Mouse (Mus musculus) lung, postnatal 0 days (tissue): ENCODE data around the gene Fam204a. TPM values are rescaled to one million over a fixed set of nuclear protein-coding genes. Genes with fewer than 3 reads are reported as not detected.
A peak's percentile ranks its signal among the peaks of the same experiment; 100 is the strongest.

ENCODE experiments used
- ATAC-seq: fragments of 200-750 bp; cut with Nextera tagmentation; 2 replicates; pipeline ENCODE4 v1.8.0; 2017; ENCODE audit warnings: moderate library complexity
- DNase-seq: peaks from one replicate; pipeline ENCODE4 v3.0.0-alpha.2; 2016; ENCODE audit warnings: low spot score
- H3K27ac ChIP-seq: fragments of 300-500 bp; sonication (generic); 2 replicates; pipeline ENCODE4 v1.5.1; 2014; ENCODE audit warnings: antibody characterized with exemption, mild to moderate bottlenecking, low read length, mixed read lengths
- H3K27me3 ChIP-seq: fragments of 300-500 bp; sonication (generic); replicated peaks from 2 replicates; pipeline ENCODE4 v1.6.1; 2014; ENCODE audit warnings: low read length, mixed read lengths; ENCODE audit not compliant: insufficient read depth
- H3K36me3 ChIP-seq: fragments of 300-500 bp; sonication (generic); 2 replicates; pipeline ENCODE4 v1.6.1; 2014; ENCODE audit warnings: low read length, mixed read lengths; ENCODE audit not compliant: insufficient read depth
- H3K4me1 ChIP-seq: fragments of 300-500 bp; sonication (generic); 2 replicates; pipeline ENCODE4 v1.6.1; 2014; ENCODE audit warnings: antibody characterized with exemption, low read depth, low read length, mixed read lengths; ENCODE audit not compliant: insufficient read depth
- H3K4me2 ChIP-seq: fragments of 300-500 bp; sonication (generic); replicated peaks from 2 replicates; pipeline ENCODE4 v1.6.1; 2014; ENCODE audit warnings: low read depth, mild to moderate bottlenecking, low read length, moderate library complexity, mixed read lengths
- H3K4me3 ChIP-seq: fragments of 300-500 bp; sonication (generic); 2 replicates; pipeline ENCODE4 v1.5.1; 2014; ENCODE audit warnings: low read depth, low read length
- H3K9ac ChIP-seq: fragments of 300-500 bp; sonication (generic); replicated peaks from 2 replicates; pipeline ENCODE4 v1.6.1; 2014; ENCODE audit warnings: low read depth, mild to moderate bottlenecking
- H3K9me3 ChIP-seq: fragments of 300-500 bp; sonication (generic); 2 replicates; pipeline ENCODE4 v1.6.1; 2016; ENCODE audit warnings: low read length, mixed read lengths
- CTCF ChIP-seq: IDR thresholded peaks from 2 replicates; pipeline ENCODE4 v1.5.1; 2016; ENCODE audit warnings: antibody characterized with exemption, mild to moderate bottlenecking
- EP300 ChIP-seq: IDR thresholded peaks from 2 replicates; pipeline ENCODE4 v1.6.1; 2016; ENCODE audit warnings: antibody characterized with exemption, mild to moderate bottlenecking, control low read depth
- WGBS: fragments of 180-500 bp; shearing (Covaris S2); extraction: QIAGEN DNeasy Blood & Tissue Kit; methylation state at CpG from one replicate; pipeline ENCODE4 v1.1.7; 2014; 5-methylcytosine and 5-hydroxymethylcytosine counted together
- polyA plus RNA-seq: library from polyadenylated mRNA; unstranded; fragments of >200 nt; fragmentation: Nextera tagmentation; extraction: Ambion mirVana; gene quantifications from 2 replicates; pipeline ENCODE4 v1.2.1, GENCODE M21; 2015

Fam204a gene
- polyA plus RNA-seq, 1 experiment from 2014 or later = 54.2 TPM

- ATAC-seq (no peak), DNase-seq (no peak)
- Histone ChIP-seq H3K27ac (no peak overlapping the region), H3K9me3 (no peaks in the 10 kb centered on the region), H3K4me2 (no peak overlapping the region), H3K27me3 (no peaks in the 10 kb centered on the region), H3K9ac (no peak overlapping the region), H3K36me3 (no peaks in the 10 kb centered on the region), H3K4me1 (no peaks in the 10 kb centered on the region), H3K4me3 (no peak overlapping the region)
- TF ChIP-seq EP300 (no peak), CTCF (no peak)
- whole genome bisulfite sequencing = 89% methylated on average over 1 of the region's 1 CpGs
These were observed 44.3 kb downstream of the Fam204a start for GRCm38 (mm10) chr19:60182171-60182570.

- ATAC-seq (no peak), DNase-seq (no peak)
- TF ChIP-seq CTCF (no peak), EP300 (no peak)
- Histone ChIP-seq H3K9me3 (no peaks in the 10 kb centered on the region), H3K4me1 (no peaks in the 10 kb centered on the region), H3K9ac (no peak overlapping the region), H3K27me3 (no peaks in the 10 kb centered on the region), H3K4me2 (no peak overlapping the region), H3K4me3 (no peak overlapping the region), H3K36me3 (no peaks in the 10 kb centered on the region), H3K27ac (no peak overlapping the region)
- 75% methylated on average over 8 of the region's 8 CpGs for WGBS
These were observed 47.5 kb downstream of the Fam204a start for GRCm38 (mm10) chr19:60178771-60179563.

DNA sequence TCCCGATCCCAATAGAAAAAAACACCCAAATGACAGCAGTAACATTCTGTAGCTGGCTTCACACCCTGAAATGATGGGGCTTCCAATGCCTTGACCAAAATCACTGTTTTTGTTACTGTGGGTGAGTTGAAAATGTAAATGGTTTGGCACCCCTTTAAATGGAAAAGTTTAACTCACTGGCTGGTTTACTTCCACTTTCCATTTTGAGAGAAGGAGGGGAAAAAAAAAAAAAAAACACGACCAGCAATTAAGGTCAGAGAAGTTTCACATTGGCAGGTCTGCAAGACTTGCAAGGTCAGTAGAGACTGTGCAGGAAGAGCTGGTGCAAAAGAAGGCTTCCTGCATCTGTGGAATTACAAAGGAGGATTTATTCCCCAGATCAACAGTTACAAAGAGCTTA lies 61.1 kb downstream of the Fam204a start:
- Histone ChIP-seq H3K27me3 (no peaks in the 10 kb centered on the region), H3K4me3 (no peak overlapping the region), H3K36me3 (no peaks in the 10 kb centered on the region), H3K9me3 (no peaks in the 10 kb centered on the region), H3K4me2 (no peak overlapping the region), H3K9ac (no peak overlapping the region), H3K27ac (no peak overlapping the region), H3K4me1 (no peaks in the 10 kb centered on the region)
- TF ChIP-seq CTCF (no peak), EP300 (no peak)
- no peak for DNase-seq
- WGBS = 43% methylated on average over 2 of the region's 2 CpGs
- no peak for ATAC-seq

DNA sequence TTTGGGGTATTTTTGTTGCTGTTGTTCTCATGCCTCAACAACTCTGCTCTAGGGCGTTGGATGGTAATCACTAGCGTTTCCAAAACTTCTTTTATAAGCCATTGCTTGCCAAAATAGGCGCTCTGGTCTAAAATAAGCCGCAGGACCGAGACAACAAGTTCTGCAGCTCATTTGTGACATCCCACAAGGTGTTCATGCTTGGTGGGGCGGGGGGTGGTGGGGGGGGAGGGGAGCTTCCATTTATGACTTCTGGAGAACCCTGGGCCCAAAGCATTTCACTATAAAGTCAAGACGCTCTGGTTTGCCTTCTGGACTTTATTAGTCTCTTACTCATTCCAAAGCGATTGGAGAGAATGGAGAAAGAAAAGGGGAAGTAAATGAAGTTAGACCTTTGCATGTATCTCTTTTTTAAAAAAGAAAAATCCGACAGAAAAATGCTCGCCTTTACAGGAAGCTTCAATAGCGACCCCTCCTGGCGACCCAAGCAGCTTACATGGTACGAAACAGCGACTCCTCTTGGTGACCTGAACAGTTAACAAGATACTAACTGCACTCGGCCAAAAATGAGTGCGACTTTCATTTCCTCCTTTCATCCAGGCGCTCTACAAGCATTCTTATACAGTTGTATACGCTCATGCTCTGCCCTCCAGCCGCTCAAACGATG lies 65.8 kb downstream of the Fam204a start:
- no peak for TF ChIP-seq EP300
- TF ChIP-seq CTCF = peak; percentile 86
- Histone ChIP-seq H3K27ac (no peak overlapping the region), H3K36me3 (no peaks in the 10 kb centered on the region), H3K4me3 (no peak overlapping the region), H3K4me2 (0 out of 2 replicates have a peak overlapping the region, but pooled peaks have one; percentile 11), H3K9me3 (no peaks in the 10 kb centered on the region), H3K4me1 (no peaks in the 10 kb centered on the region), H3K9ac (no peak overlapping the region), H3K27me3 (0 out of 2 replicates have a peak, but pooled peaks cover 3% of the 10 kb centered on the region)
- peak; percentile 73 for DNase-seq
- ATAC-seq = no peak
- 12% methylated on average over 20 of the region's 20 CpGs for WGBS

DNA sequence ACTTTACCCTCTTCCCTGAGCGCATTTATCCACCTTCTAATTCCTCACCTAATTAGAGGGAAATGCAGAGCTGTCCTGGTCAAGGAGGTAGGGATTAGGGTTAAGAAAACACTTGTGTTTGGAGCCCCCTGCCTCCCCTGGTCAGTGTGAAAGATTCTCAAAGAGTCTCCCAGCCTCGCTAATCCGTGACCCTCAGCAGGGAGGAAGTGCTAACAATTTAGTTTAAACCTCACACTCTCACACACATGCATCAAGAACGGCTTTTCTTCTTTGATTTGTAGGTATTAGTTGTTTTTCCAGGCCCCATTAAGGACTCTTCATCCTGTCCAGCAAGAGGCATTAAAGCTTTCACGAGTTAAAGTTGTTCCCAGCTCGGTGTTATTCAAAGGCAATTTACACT lies 66.7 kb downstream of the Fam204a start:
- Histone ChIP-seq H3K36me3 (no peaks in the 10 kb centered on the region), H3K4me2 (no peak overlapping the region)
- WGBS = 22% methylated on average over 6 of the region's 6 CpGs

GRCm38 (mm10) chr19:60155266-60155665 lies 71.2 kb downstream of the Fam204a start:
- Histone ChIP-seq H3K9ac (no peak overlapping the region), H3K4me1 (no peaks in the 10 kb centered on the region), H3K4me2 (no peak overlapping the region), H3K4me3 (no peak overlapping the region), H3K27ac (no peak overlapping the region), H3K9me3 (no peaks in the 10 kb centered on the region), H3K27me3 (0 out of 2 replicates have a peak, but pooled peaks cover 3% of the 10 kb centered on the region), H3K36me3 (no peaks in the 10 kb centered on the region)
- 90% methylated on average over 5 of the region's 5 CpGs for WGBS
- TF ChIP-seq CTCF = no peak
- no peak for TF ChIP-seq EP300
- DNase-seq (no peak), ATAC-seq (no peak)

More for the DNA sequence above, 66.7 kb downstream of the Fam204a start:
- Histone ChIP-seq H3K27me3 (0 out of 2 replicates have a peak, but pooled peaks cover 3% of the 10 kb centered on the region), H3K9ac (no peak overlapping the region), H3K4me1 (no peaks in the 10 kb centered on the region), H3K27ac (no peak overlapping the region), H3K9me3 (no peaks in the 10 kb centered on the region), H3K4me3 (no peak overlapping the region)
- TF ChIP-seq CTCF = no peak
- no peak for TF ChIP-seq EP300
- no peak for DNase-seq
- ATAC-seq = no peak
